Mouse (Mus musculus) small intestine, adult 2 months (tissue): ENCODE data around the gene Prkg2. TPM values are rescaled to one million over a fixed set of nuclear protein-coding genes. Genes with fewer than 3 reads are reported as not detected.

Experiments used
- H3K27ac ChIP-seq: fragments of 200-500 bp; 2 replicates; pipeline ENCODE4 v1.5.1; 2012; ENCODE audit warnings: low read depth, low read length, control low read depth, inconsistent platforms; ENCODE audit not compliant: insufficient read depth
- H3K27me3 ChIP-seq: fragments of 200-500 bp; 2 replicates; pipeline ENCODE4 v1.6.1; 2012; ENCODE audit warnings: mild to moderate bottlenecking, moderate library complexity, low read length, inconsistent platforms; ENCODE audit not compliant: control insufficient read depth, insufficient read depth
- H3K36me3 ChIP-seq: fragments of 200-500 bp; 2 replicates; pipeline ENCODE4 v1.6.1; 2012; ENCODE audit warnings: mild to moderate bottlenecking, low read length, control low read depth, inconsistent platforms; ENCODE audit not compliant: control insufficient read depth, insufficient read depth
- H3K4me1 ChIP-seq: fragments of 200-500 bp; 2 replicates; pipeline ENCODE4 v1.6.1; 2012; ENCODE audit warnings: low read length, inconsistent platforms, mixed read lengths; ENCODE audit not compliant: control insufficient read depth, insufficient read depth, insufficient read length
- H3K4me3 ChIP-seq: fragments of 200-500 bp; 2 replicates; pipeline ENCODE4 v1.5.1; 2012; ENCODE audit warnings: low read depth, mild to moderate bottlenecking, control low read depth, inconsistent platforms, low read length, moderate library complexity
- CTCF ChIP-seq: fragments of 200-500 bp; IDR thresholded peaks from 2 replicates; pipeline ENCODE4 v1.5.1; 2012; ENCODE audit warnings: low read depth, mild to moderate bottlenecking, control low read depth, inconsistent platforms, low read length, moderate library complexity, mixed read lengths; ENCODE audit not compliant: insufficient replicate concordance, insufficient read length; ENCODE audit errors: extremely low read depth
- POLR2A ChIP-seq: fragments of 200-500 bp; IDR thresholded peaks from 2 replicates; pipeline ENCODE4 v1.6.1; 2012; ENCODE audit warnings: low read depth, mild to moderate bottlenecking, control low read depth, inconsistent platforms, low read length, moderate library complexity
- whole genome bisulfite sequencing: fragments of 180-500 bp; shearing (Covaris S2); methylation state at CpG from one replicate; pipeline ENCODE4 v1.1.7; 2018; 5-methylcytosine and 5-hydroxymethylcytosine counted together
- polyA plus RNA-seq: library from polyadenylated mRNA; depleted of rRNA; stranded (reverse); fragments of >200 nt; gene quantifications from 2 replicates; pipeline ENCODE4 v1.2.3, GENCODE M21; 2012

Prkg2 gene
- polyA plus RNA-seq, 1 experiment, result 8.2 TPM

GRCm38 (mm10) chr5:98943776-98944175, 93.4 kb downstream of the Prkg2 start:
- Histone ChIP-seq H3K4me3 (no peak overlapping the region), H3K4me1 (no peaks in the 10 kb centered on the region), H3K27ac (no peak overlapping the region), H3K36me3 (peaks cover 30% of the 10 kb centered on the region), H3K27me3 (no peaks in the 10 kb centered on the region)
- TF ChIP-seq CTCF, result no peak
- TF ChIP-seq POLR2A, result no peak
- 72% methylated on average over 6 of the region's 6 CpGs for WGBS

GRCm38 (mm10) chr5:98940731-98941130, 96.4 kb downstream of the Prkg2 start:
- TF ChIP-seq CTCF (no peak), POLR2A (no peak)

GRCm38 (mm10) chr5:98939631-98940208, 97.4 kb downstream of the Prkg2 start:
- H3K27me3 ChIP-seq, result no peaks in the 10 kb centered on the region
- no peak overlapping the region for H3K27ac ChIP-seq
- H3K4me3 ChIP-seq, result no peak overlapping the region
- H3K36me3 ChIP-seq, result peaks cover 24% of the 10 kb centered on the region
- TF ChIP-seq POLR2A, result no peak
- TF ChIP-seq CTCF, result no peak
- H3K4me1 ChIP-seq, result 0 out of 2 replicates have a peak, but pooled peaks cover 2% of the 10 kb centered on the region
- WGBS, result 81% methylated on average over 6 of the region's 6 CpGs

More at GRCm38 (mm10) chr5:98940731-98941130, 96.4 kb downstream of the Prkg2 start:
- H3K36me3 ChIP-seq, result peaks cover 31% of the 10 kb centered on the region
- H3K4me1 ChIP-seq, result 0 out of 2 replicates have a peak, but pooled peaks cover 2% of the 10 kb centered on the region
- no peak overlapping the region for H3K27ac ChIP-seq
- H3K4me3 ChIP-seq, result no peak overlapping the region
- no peaks in the 10 kb centered on the region for H3K27me3 ChIP-seq
- 51% methylated on average over 6 of the region's 6 CpGs for WGBS

GRCm38 (mm10) chr5:98939116-98939515, 98.0 kb downstream of the Prkg2 start:
- Histone ChIP-seq H3K4me1 (0 out of 2 replicates have a peak, but pooled peaks cover 2% of the 10 kb centered on the region), H3K4me3 (no peak overlapping the region), H3K27ac (no peak overlapping the region), H3K27me3 (no peaks in the 10 kb centered on the region), H3K36me3 (peaks cover 22% of the 10 kb centered on the region)
- 90% methylated on average over 9 of the region's 9 CpGs for WGBS
- no peak for TF ChIP-seq CTCF
- TF ChIP-seq POLR2A, result no peak

- Histone ChIP-seq H3K4me3 (no peak overlapping the region), H3K36me3 (peaks cover 19% of the 10 kb centered on the region), H3K4me1 (0 out of 2 replicates have a peak, but pooled peaks cover 2% of the 10 kb centered on the region), H3K27ac (no peak overlapping the region), H3K27me3 (no peaks in the 10 kb centered on the region)
- WGBS, result 65% methylated on average over 4 of the region's 4 CpGs
- no peak for TF ChIP-seq CTCF
- no peak for TF ChIP-seq POLR2A
Observed at GRCm38 (mm10) chr5:98937879-98938278, 99.3 kb downstream of the Prkg2 start.

GRCm38 (mm10) chr5:98936650-98937049, 100.5 kb downstream of the Prkg2 start:
- TF ChIP-seq CTCF, result no peak
- no peak for TF ChIP-seq POLR2A
- no peak overlapping the region for H3K27ac ChIP-seq
- H3K27me3 ChIP-seq, result no peaks in the 10 kb centered on the region
- H3K4me3 ChIP-seq, result no peak overlapping the region
- peaks cover 15% of the 10 kb centered on the region for H3K36me3 ChIP-seq
- H3K4me1 ChIP-seq, result 0 out of 2 replicates have a peak, but pooled peaks cover 2% of the 10 kb centered on the region
- 75% methylated on average over 2 of the region's 2 CpGs for WGBS

GRCm38 (mm10) chr5:98935930-98936329, 101.2 kb downstream of the Prkg2 start:
- Histone ChIP-seq H3K4me1 (0 out of 2 replicates have a peak, but pooled peaks cover 2% of the 10 kb centered on the region), H3K36me3 (peaks cover 14% of the 10 kb centered on the region), H3K27ac (no peak overlapping the region), H3K27me3 (no peaks in the 10 kb centered on the region), H3K4me3 (no peak overlapping the region)
- TF ChIP-seq POLR2A (no peak), CTCF (no peak)
- 53% methylated on average over 8 of the region's 8 CpGs for WGBS
